In the genomic region with DNA sequence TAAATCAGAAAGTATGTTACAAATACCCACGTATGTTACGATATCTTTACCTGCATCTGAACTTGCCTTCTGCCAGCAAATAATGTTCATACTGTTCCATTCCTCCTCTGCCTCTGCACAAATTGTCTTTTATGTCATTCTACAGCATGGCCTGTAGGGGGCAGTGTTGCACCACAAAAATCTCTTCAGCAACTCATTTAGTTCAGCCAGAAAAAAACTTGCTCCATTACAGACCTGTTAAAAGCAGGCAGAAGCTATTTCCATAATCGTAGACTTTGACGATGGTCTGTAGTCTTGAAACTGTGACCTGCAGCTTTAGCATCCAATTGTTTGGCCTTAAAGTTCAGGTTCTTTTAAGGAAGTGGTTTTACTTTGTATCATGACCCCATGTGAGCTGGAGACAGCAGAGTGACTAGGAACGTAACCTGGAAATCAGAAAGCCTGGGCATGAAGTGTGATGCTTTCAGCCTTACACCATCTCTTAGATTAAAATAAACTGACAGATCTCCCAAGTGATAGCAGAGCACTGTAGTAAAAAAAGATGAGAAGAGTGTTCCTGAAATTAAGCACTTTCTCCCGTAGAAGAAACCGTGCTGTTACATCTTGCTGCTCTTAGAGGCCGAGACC, we compare ENCODE assay signal across 9 mouse cellular contexts.
DNase-seq lines count a peak whose midpoint lies in the region; ATAC-seq and TF ChIP-seq lines count a peak whose summit lies in the region.
"Had no signal": no experiment of that assay in that cellular context is flagged by ENCODE, and none has a peak within 500 bp of the region (broad histone marks: within the 10 kb centered on the region; RNA-seq: fewer than 3 reads in every experiment).

No protein-coding gene starts in this region.

- peak; percentile 70 for ATAC-seq in cerebellum, adult (ENCODE audit: insufficient number of reproducible peaks, low FRiP score, low TSS enrichment)
- ATAC-seq in forebrain, embryonic 14.5 days = peak; percentile 71
- ATAC-seq in liver, embryonic 13.5 days (ENCODE audit: low read depth) = no peak
- peak; percentile 38; the same call in 1 of the 2 replicates for ATAC-seq in neural tube, embryonic 11.5 days (ENCODE audit: insufficient read depth, low FRiP score, low TSS enrichment)
- ATAC-seq in stomach, postnatal 0 days (ENCODE audit: low FRiP score, low TSS enrichment) = no peak

- TF ChIP-seq EP300 in stomach, postnatal 0 days (optimal IDR thresholded peaks at IDR 0.05) = no peak

- no peaks in the 10 kb centered on the region for H3K9me3 ChIP-seq in forebrain, embryonic 14.5 days (replicated peaks; ENCODE audit: control insufficient read depth, low read length)
- no peaks in the 10 kb centered on the region for H3K9me3 ChIP-seq in liver, embryonic 13.5 days (replicated peaks)
- no peaks in the 10 kb centered on the region for H3K9me3 ChIP-seq in neural tube, embryonic 11.5 days (ENCODE audit: control insufficient read depth, low read length)
- H3K9me3 ChIP-seq in stomach, postnatal 0 days (ENCODE audit: control insufficient read depth, low read length) = no peaks in the 10 kb centered on the region
- H3K9me3 ChIP-seq: lung, embryonic 15.5 days had no signal

- peak; percentile 20 for DNase-seq in layer of hippocampus, adult 11-12 months (ENCODE audit: low spot score)
- DNase-seq in layer of hippocampus, adult 9-11 months = no peak
- DNase-seq in forebrain, embryonic 14.5 days (ENCODE audit: low spot score) = peak; percentile 89
- DNase-seq in kidney, adult 8-10 months = peak; percentile 4 to 13
- peak; percentile 13 for DNase-seq in liver, embryonic 13.5 days
- peak; percentile 71 for DNase-seq in neural tube, embryonic 11.5 days (ENCODE audit: low spot score)
- DNase-seq in stomach, postnatal 0 days (ENCODE audit: low spot score) = peak; percentile 73

- no peaks in the 10 kb centered on the region for H3K36me3 ChIP-seq in forebrain, embryonic 14.5 days (ENCODE audit: control insufficient read depth, insufficient read depth, low read length)
- no peaks in the 10 kb centered on the region for H3K36me3 ChIP-seq in liver, embryonic 13.5 days
- no peaks in the 10 kb centered on the region for H3K36me3 ChIP-seq in neural tube, embryonic 11.5 days (ENCODE audit: control insufficient read depth, insufficient read depth, low read length)
- H3K36me3 ChIP-seq in stomach, postnatal 0 days (ENCODE audit: control insufficient read depth, insufficient read depth, low read length) = no peaks in the 10 kb centered on the region
- H3K36me3 ChIP-seq: lung, embryonic 15.5 days had no signal

- no peaks in the 10 kb centered on the region for H3K4me1 ChIP-seq in forebrain, embryonic 14.5 days (ENCODE audit: control insufficient read depth, insufficient read depth, low read length)
- no peaks in the 10 kb centered on the region for H3K4me1 ChIP-seq in liver, embryonic 13.5 days (replicated peaks)
- H3K4me1 ChIP-seq in neural tube, embryonic 11.5 days (ENCODE audit: control insufficient read depth, insufficient read depth, low read length) = no peaks in the 10 kb centered on the region
- H3K4me1 ChIP-seq in stomach, postnatal 0 days (replicated peaks; ENCODE audit: control insufficient read depth, insufficient read depth) = no peaks in the 10 kb centered on the region
- H3K4me1 ChIP-seq: lung, embryonic 15.5 days had no signal

- peak; percentile 90 for TF ChIP-seq CTCF in stomach, postnatal 0 days (IDR thresholded peaks at IDR 0.05; ENCODE audit: low read depth)

- H3K4me2 ChIP-seq in forebrain, embryonic 14.5 days (ENCODE audit: low read length) = no peak overlapping the region
- H3K4me2 ChIP-seq in liver, embryonic 13.5 days = no peak overlapping the region
- H3K4me2 ChIP-seq in neural tube, embryonic 11.5 days (ENCODE audit: low read depth) = no peak overlapping the region
- no peak overlapping the region for H3K4me2 ChIP-seq in stomach, postnatal 0 days (replicated peaks; ENCODE audit: low read depth)
- H3K4me2 ChIP-seq: lung, embryonic 15.5 days had no signal

- H3K27me3 ChIP-seq in forebrain, embryonic 14.5 days (replicated peaks; ENCODE audit: control insufficient read depth, insufficient read depth, low read length) = no peaks in the 10 kb centered on the region
- H3K27me3 ChIP-seq in liver, embryonic 13.5 days = no peaks in the 10 kb centered on the region
- no peaks in the 10 kb centered on the region for H3K27me3 ChIP-seq in neural tube, embryonic 11.5 days (ENCODE audit: control insufficient read depth, insufficient read depth, low read length)
- no peaks in the 10 kb centered on the region for H3K27me3 ChIP-seq in stomach, postnatal 0 days (ENCODE audit: control insufficient read depth, insufficient read depth, low read length)
- H3K27me3 ChIP-seq: lung, embryonic 15.5 days had no signal

- H3K4me3 ChIP-seq in forebrain, embryonic 14.5 days (ENCODE audit: low read depth, low read length) = no peak overlapping the region
- H3K4me3 ChIP-seq in liver, embryonic 13.5 days (replicated peaks) = no peak overlapping the region
- H3K4me3 ChIP-seq in neural tube, embryonic 11.5 days (ENCODE audit: low read depth, low read length) = no peak overlapping the region
- no peak overlapping the region for H3K4me3 ChIP-seq in stomach, postnatal 0 days (ENCODE audit: low read depth, low read length)
- H3K4me3 ChIP-seq: lung, embryonic 15.5 days had no signal

- WGBS in forebrain, embryonic 14.5 days = 49% methylated on average over 8 of the region's 8 CpGs
- 46% methylated on average over 8 of the region's 8 CpGs for WGBS in liver, embryonic 13.5 days (ENCODE audit: insufficient replicate concordance)
- WGBS in neural tube, embryonic 11.5 days = 53% methylated on average over 8 of the region's 8 CpGs
- 51% methylated on average over 8 of the region's 8 CpGs for WGBS in stomach, postnatal 0 days

- no peak overlapping the region for H3K9ac ChIP-seq in forebrain, embryonic 14.5 days (ENCODE audit: low read length)
- H3K9ac ChIP-seq in liver, embryonic 13.5 days = no peak overlapping the region
- no peak overlapping the region for H3K9ac ChIP-seq in neural tube, embryonic 11.5 days (ENCODE audit: low read length)
- H3K9ac ChIP-seq in stomach, postnatal 0 days (ENCODE audit: low read length) = no peak overlapping the region
- H3K9ac ChIP-seq: lung, embryonic 15.5 days had no signal

- no peak overlapping the region for H3K27ac ChIP-seq in forebrain, embryonic 14.5 days (ENCODE audit: low read depth, low read length)
- no peak overlapping the region for H3K27ac ChIP-seq in liver, embryonic 13.5 days
- H3K27ac ChIP-seq in neural tube, embryonic 11.5 days (ENCODE audit: low read depth, low read length) = no peak overlapping the region
- no peak overlapping the region for H3K27ac ChIP-seq in stomach, postnatal 0 days (replicated peaks)
- H3K27ac ChIP-seq: lung, embryonic 15.5 days had no signal

Comparison
In these comparisons a context has a peak if more than half of its experiments do, and no peak if none do; other contexts are left out.
1. ATAC-seq: peak in cerebellum, adult (single experiment), forebrain, embryonic 14.5 days (single experiment) and neural tube, embryonic 11.5 days (single experiment); none in liver, embryonic 13.5 days (single experiment) and stomach, postnatal 0 days (single experiment).